Mouse (Mus musculus): ENCODE data around the gene Reck. TPM values are rescaled to one million over a fixed set of nuclear protein-coding genes. Genes with fewer than 3 reads are reported as not detected.

Reck gene
- 5.2 and 7.2 TPM in 2 replicates for polyA plus RNA-seq (2012; rRNA removed)

DNA sequence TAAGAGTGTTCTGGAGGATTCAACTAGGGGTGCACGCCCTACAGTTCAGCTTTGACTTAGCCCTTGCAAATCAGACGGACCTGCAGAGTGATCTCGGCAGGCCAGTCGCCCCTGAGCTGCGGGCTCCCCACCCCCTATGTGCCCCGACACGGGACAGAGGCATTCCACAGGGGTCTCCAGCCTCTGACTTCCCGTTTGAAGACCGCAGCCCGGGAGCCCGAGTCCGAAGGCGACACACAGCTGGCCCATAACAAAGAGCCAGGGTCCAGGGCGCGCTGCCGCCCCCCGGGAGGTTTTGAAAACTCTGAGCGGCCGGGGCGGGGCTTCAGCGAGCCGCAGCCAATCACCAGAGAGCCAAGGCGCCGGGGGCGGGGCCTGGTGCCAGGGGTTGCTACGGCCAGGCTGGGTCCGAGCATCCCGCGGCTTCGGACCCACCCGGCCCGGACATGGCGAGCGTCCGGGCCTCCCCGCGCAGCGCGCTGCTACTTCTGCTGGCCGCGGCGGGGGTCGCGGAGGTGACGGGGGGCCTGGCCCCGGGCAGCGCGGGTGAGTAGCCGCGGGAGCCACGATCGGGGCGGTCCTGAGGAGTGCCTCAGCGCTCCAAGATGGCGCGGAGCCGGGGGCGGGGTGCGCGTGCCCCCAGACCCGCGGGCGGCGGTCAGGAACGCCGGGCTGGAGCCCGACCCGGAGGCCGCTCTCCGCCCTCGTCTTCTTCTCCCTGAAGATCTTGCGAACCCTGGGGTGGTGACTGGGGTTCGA is at the start of gene Reck:
Gene Reck, plus strand, starts transcription at position 371 of the 759 bp plus-strand sequence.
- Histone ChIP-seq H3K4me1 (ENCODE audit: control insufficient read depth, insufficient read depth, insufficient read length) (0 out of 2 replicates have a peak, but pooled peaks cover 2% of the 10 kb centered on the region), H3K27me3 (ENCODE audit: control insufficient read depth, insufficient read depth, low read length) (peaks cover 4% of the 10 kb centered on the region), H3K27ac (ENCODE audit: insufficient read depth, low read length) (no peak within 1 kb of the TSS), H3K4me3 (ENCODE audit: extremely low read depth, insufficient read depth, insufficient read length) (peak within 1 kb of the TSS; percentile 71), H3K36me3 (ENCODE audit: control insufficient read depth, insufficient read depth, low read length) (no peaks in the 10 kb centered on the region)
- WGBS = 1% methylated on average over 61 of the region's 73 CpGs
- no peak for TF ChIP-seq POLR2A (IDR thresholded peaks at IDR 0.05; ENCODE audit: low read depth, low read length)
- DNase-seq (ENCODE audit: low read depth in 1 of 2, low spot score in 2 of 2) = peak in 1 of 2 experiments; percentile 56

DNA sequence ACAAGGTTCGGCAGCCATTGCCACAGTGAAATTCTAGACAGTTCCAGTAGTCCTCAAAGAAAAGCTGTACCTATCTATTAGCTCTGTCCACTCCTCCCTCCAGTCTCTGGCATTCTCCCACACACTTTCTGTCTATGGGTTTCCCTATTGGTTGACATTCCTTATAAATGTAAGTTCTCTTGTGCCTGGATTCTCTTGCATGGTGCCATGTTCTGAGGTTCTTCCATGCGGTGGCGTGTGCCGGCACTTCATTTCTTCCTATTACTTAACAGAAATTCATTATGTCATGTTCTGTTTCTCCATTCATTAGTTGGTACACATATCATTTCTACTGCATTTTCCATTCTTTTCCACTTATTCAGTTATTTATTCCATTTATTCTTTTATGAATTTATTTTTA is 46.5 kb upstream of the Reck start:
- TF ChIP-seq CTCF (IDR thresholded peaks at IDR 0.05; ENCODE audit: extremely low read depth, insufficient read depth, insufficient read length, insufficient replicate concordance) = no peak
- TF ChIP-seq POLR2A (IDR thresholded peaks at IDR 0.05; ENCODE audit: low read depth, low read length) = no peak
- 91% methylated on average over 4 of the region's 4 CpGs for WGBS
- Histone ChIP-seq H3K4me1 (ENCODE audit: control insufficient read depth, insufficient read depth, insufficient read length) (no peaks in the 10 kb centered on the region), H3K27ac (ENCODE audit: insufficient read depth, low read length) (no peak overlapping the region), H3K36me3 (ENCODE audit: control insufficient read depth, insufficient read depth, low read length) (no peaks in the 10 kb centered on the region), H3K27me3 (ENCODE audit: control insufficient read depth, insufficient read depth, low read length) (no peaks in the 10 kb centered on the region), H3K4me3 (ENCODE audit: extremely low read depth, insufficient read depth, insufficient read length) (no peak overlapping the region)
- DNase-seq (ENCODE audit: low read depth in 1 of 2, low spot score in 2 of 2) = no peak

DNA sequence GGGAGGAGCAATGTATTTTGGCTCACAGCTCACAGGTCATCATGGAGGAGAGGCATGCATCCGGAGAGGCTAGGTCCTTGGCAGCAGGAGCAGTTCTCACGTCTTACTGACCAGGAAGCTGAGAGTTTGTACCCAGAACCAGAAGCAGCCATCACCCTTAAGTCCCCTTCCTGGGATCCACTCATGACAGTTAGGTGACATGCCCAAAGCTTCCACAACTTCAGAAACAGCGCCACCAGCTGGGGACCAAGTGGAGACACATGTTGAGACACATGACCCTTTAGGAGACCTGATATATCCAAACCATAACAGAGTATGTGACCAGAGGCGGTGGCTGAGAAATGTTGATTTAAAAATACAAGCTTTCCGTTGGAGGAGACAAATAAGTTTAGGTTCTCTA is 43.3 kb upstream of the Reck start:
- peak in 1 of 2 experiments; percentile 1 for DNase-seq (ENCODE audit: low read depth in 1 of 2, low spot score in 2 of 2)
- Histone ChIP-seq H3K4me1 (ENCODE audit: control insufficient read depth, insufficient read depth, insufficient read length) (no peaks in the 10 kb centered on the region), H3K4me3 (ENCODE audit: extremely low read depth, insufficient read depth, insufficient read length) (no peak overlapping the region), H3K27ac (ENCODE audit: insufficient read depth, low read length) (no peak overlapping the region), H3K27me3 (ENCODE audit: control insufficient read depth, insufficient read depth, low read length) (no peaks in the 10 kb centered on the region), H3K36me3 (ENCODE audit: control insufficient read depth, insufficient read depth, low read length) (no peaks in the 10 kb centered on the region)
- 74% methylated on average over 5 of the region's 5 CpGs for WGBS
- no peak for TF ChIP-seq CTCF (IDR thresholded peaks at IDR 0.05; ENCODE audit: extremely low read depth, insufficient read depth, insufficient read length, insufficient replicate concordance)
- TF ChIP-seq POLR2A (IDR thresholded peaks at IDR 0.05; ENCODE audit: low read depth, low read length) = no peak

DNA sequence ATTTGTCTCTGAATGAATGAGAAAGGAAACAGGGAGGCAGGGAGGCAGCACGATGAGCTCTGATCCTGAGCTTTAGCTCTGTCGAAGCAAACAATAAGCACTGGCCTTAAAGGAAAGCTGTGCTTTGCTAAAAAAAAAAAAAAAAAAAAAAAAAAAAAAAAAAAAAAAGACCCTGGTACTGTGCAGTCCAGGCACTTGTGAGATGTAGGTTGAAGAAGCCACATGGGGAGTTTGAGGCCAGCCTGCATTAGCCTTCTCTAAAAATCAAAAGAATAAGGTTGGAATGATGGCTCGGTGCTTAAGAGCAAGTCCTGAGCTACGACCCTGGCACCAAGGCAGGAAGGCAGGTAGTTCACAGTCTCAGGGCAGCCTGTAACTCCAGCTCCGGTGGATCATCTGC is 41.6 kb upstream of the Reck start:
- no peaks in the 10 kb centered on the region for H3K4me1 ChIP-seq (ENCODE audit: control insufficient read depth, insufficient read depth, insufficient read length)
- WGBS = 55% methylated on average over 5 of the region's 5 CpGs
- no peak for DNase-seq (ENCODE audit: low read depth in 1 of 2, low spot score in 2 of 2)
- no peak overlapping the region for H3K27ac ChIP-seq (ENCODE audit: insufficient read depth, low read length)
- no peaks in the 10 kb centered on the region for H3K36me3 ChIP-seq (ENCODE audit: control insufficient read depth, insufficient read depth, low read length)
- no peak overlapping the region for H3K4me3 ChIP-seq (ENCODE audit: extremely low read depth, insufficient read depth, insufficient read length)
- H3K27me3 ChIP-seq (ENCODE audit: control insufficient read depth, insufficient read depth, low read length) = no peaks in the 10 kb centered on the region
- TF ChIP-seq POLR2A (IDR thresholded peaks at IDR 0.05; ENCODE audit: low read depth, low read length) = no peak
- TF ChIP-seq CTCF (IDR thresholded peaks at IDR 0.05; ENCODE audit: extremely low read depth, insufficient read depth, insufficient read length, insufficient replicate concordance) = no peak

DNA sequence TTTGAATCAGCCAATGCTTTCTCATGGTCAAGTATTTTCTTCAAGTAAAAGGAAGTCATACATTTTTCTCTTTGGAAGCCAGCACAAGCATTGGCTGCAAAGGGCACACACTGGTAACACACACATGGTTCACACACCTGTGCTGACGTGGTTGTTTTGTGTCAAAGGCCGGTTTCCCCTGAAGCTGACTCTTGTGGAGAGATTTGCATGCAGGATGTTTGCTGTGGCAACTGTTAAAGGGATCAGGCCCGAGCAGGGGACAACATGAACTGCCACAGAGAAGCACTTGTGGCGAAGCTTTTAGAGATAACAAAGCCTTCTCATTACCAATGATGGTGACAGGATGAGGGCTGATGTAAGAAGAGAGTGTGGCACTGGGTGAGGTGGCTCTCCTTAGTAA is 40.6 kb upstream of the Reck start:
- H3K4me1 ChIP-seq (ENCODE audit: control insufficient read depth, insufficient read depth, insufficient read length) = no peaks in the 10 kb centered on the region
- H3K36me3 ChIP-seq (ENCODE audit: control insufficient read depth, insufficient read depth, low read length) = no peaks in the 10 kb centered on the region
- no peak for DNase-seq (ENCODE audit: low read depth in 1 of 2, low spot score in 2 of 2)
- H3K27me3 ChIP-seq (ENCODE audit: control insufficient read depth, insufficient read depth, low read length) = no peaks in the 10 kb centered on the region
- no peak for TF ChIP-seq POLR2A (IDR thresholded peaks at IDR 0.05; ENCODE audit: low read depth, low read length)
- no peak for TF ChIP-seq CTCF (IDR thresholded peaks at IDR 0.05; ENCODE audit: extremely low read depth, insufficient read depth, insufficient read length, insufficient replicate concordance)
- WGBS = 58% methylated on average over 4 of the region's 4 CpGs
- H3K27ac ChIP-seq (ENCODE audit: insufficient read depth, low read length) = no peak overlapping the region
- no peak overlapping the region for H3K4me3 ChIP-seq (ENCODE audit: extremely low read depth, insufficient read depth, insufficient read length)

DNA sequence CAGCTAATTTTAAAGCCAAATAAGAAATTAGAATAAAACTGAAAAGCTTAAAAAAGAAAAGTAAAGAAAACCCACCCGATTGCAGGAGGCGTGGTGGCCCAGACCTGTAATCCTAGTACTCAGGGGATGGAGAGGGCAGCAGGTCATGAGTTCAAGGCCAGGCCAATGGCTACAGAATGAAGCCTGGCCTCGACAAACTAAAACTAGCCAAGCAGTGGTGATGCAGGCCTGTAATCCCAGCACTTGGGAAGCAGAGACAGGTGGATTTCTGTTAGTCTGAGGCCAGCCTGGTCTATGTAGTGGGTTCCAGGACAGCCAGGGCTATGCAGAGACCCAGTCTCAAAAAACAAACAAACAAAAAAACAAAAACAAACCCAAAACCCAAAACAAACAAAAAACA is 37.0 kb upstream of the Reck start:
- WGBS = 78% methylated on average over 3 of the region's 3 CpGs
- Histone ChIP-seq H3K27ac (ENCODE audit: insufficient read depth, low read length) (no peak overlapping the region), H3K27me3 (ENCODE audit: control insufficient read depth, insufficient read depth, low read length) (no peaks in the 10 kb centered on the region), H3K4me3 (ENCODE audit: extremely low read depth, insufficient read depth, insufficient read length) (no peak overlapping the region), H3K4me1 (ENCODE audit: control insufficient read depth, insufficient read depth, insufficient read length) (no peaks in the 10 kb centered on the region), H3K36me3 (ENCODE audit: control insufficient read depth, insufficient read depth, low read length) (no peaks in the 10 kb centered on the region)
- no peak for TF ChIP-seq CTCF (IDR thresholded peaks at IDR 0.05; ENCODE audit: extremely low read depth, insufficient read depth, insufficient read length, insufficient replicate concordance)
- no peak for TF ChIP-seq POLR2A (IDR thresholded peaks at IDR 0.05; ENCODE audit: low read depth, low read length)
- no peak for DNase-seq (ENCODE audit: low read depth in 1 of 2, low spot score in 2 of 2)

DNA sequence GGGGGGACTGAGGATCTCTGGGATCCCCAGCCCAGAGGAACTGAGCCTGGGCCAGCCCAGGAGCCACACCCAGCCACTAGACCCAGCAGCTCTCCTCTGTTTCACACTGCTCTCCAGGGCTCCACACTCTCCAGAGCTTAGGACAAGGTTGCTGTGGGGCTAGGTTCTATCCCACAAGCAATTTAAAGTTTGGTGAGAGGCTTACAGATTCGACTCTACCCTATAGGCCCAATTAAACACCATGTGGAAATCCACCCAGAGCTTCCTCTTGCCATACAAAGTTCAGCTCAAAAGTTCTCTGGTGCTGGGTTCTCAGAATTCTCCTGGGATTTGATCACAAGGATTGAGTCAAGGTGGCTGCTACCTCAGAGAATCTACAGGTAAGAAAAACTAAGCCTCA is 35.2 kb upstream of the Reck start, which contains the start of gene Olfr157:
Gene Olfr157, minus strand, starts transcription at position 101 of the 400 bp plus-strand sequence.
- H3K27me3 ChIP-seq (ENCODE audit: control insufficient read depth, insufficient read depth, low read length) = no peaks in the 10 kb centered on the region
- H3K36me3 ChIP-seq (ENCODE audit: control insufficient read depth, insufficient read depth, low read length) = no peaks in the 10 kb centered on the region
- no peak for DNase-seq (ENCODE audit: low read depth in 1 of 2, low spot score in 2 of 2)
- no peak within 1 kb of the TSS for H3K27ac ChIP-seq (ENCODE audit: insufficient read depth, low read length)
- WGBS = 72% methylated on average over 1 of the region's 1 CpGs
- no peak within 1 kb of the TSS for H3K4me3 ChIP-seq (ENCODE audit: extremely low read depth, insufficient read depth, insufficient read length)
- no peaks in the 10 kb centered on the region for H3K4me1 ChIP-seq (ENCODE audit: control insufficient read depth, insufficient read depth, insufficient read length)
- no peak for TF ChIP-seq POLR2A (IDR thresholded peaks at IDR 0.05; ENCODE audit: low read depth, low read length)
- no peak for TF ChIP-seq CTCF (IDR thresholded peaks at IDR 0.05; ENCODE audit: extremely low read depth, insufficient read depth, insufficient read length, insufficient replicate concordance)
